Mouse (Mus musculus): Measurements from ENCODE around the gene Medag. TPM values are rescaled to one million over a fixed set of nuclear protein-coding genes. Genes with fewer than 3 reads are reported as not detected.

Gene Medag
- total RNA-seq, 2 experiments from 2014 or later = not detected

DNA sequence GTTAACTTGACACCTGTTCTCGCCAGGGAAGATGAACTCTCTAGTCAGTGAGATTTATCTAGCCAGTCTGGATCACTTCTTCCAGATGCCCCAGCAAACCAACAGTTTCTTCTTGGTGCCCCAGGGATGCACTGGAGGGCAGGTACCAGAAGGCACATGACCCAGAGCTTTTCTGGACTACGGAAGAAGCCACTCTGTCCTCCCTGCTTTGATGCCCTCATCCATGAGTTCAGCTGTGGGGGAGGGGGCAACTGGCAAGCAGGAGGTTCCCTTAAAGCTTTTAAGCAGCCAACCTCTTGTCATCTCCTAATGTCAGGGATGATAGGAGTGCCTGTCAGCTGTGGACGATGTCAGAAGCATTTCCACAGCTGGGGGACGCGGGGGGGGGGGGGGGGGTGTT is 53.8 kb downstream of the Medag start:
- ATAC-seq (ENCODE audit: poor library complexity, severe bottlenecking) = no peak

GRCm38 (mm10) chr5:149474142-149474541 is 62.6 kb downstream of the Medag start:
- no peak for ATAC-seq (ENCODE audit: poor library complexity, severe bottlenecking)

DNA sequence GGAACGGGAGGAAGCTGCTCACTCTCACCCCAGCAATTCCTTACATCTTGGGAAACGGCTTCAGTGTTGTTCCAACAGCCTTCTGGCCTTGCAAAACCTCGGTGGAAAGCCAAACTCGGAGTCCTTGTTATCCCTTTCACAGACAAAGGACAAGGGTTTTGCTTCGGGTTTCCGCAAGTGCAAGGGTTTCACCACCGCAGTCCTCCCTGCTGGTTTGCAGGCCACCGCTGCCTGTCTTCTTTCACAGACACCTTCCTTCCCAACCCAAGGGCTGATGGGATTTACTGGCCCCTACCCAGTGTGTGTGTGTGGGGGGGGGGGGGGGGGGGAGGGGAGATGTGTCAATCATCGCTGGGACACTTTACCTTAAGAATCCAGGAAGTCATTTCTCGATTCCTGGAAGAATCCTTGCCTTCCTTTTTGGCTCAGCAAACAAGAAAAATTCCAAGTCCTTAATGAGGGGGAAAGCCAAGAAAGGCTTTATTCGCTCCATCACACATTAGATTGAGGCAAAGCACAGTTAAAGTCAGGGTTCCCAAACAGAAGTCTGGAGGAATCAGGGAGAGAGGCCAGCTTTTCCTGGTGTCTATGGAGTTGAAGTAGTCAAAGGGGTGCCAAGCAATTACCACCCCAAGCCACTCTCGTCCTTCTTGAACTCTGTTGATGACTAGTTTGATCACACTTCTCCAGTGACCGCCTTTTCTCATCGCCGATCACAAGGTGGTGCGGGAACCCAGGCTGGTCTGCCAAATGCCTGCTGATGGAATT is 63.3 kb downstream of the Medag start:
- no peak for ATAC-seq (ENCODE audit: poor library complexity, severe bottlenecking)

Other genes with a start within 250 kb of the Medag start
- gene Uspl1, start 227.4 kb upstream of the Medag start, total RNA-seq (2015) = 22.5 and 23.7 TPM in 2 replicates
- 21.9 and 23.8 TPM in 2 replicates for gene Uspl1, start 227.4 kb upstream of the Medag start, total RNA-seq (2017)
- gene Hmgb1, start 227.3 kb upstream of the Medag start, total RNA-seq (2015) = 803 and 833 TPM in 2 replicates
- gene Hmgb1, start 227.3 kb upstream of the Medag start, total RNA-seq (2017) = 665 and 708 TPM in 2 replicates
- 1,517 and 1,767 TPM in 2 replicates for gene Alox5ap, start 147.0 kb upstream of the Medag start, total RNA-seq (2015)
- gene Alox5ap, start 147.0 kb upstream of the Medag start, total RNA-seq (2017) = 1,236 and 1,298 TPM in 2 replicates
- not detected in 2 replicates for gene Tex26, start 27.9 kb downstream of the Medag start, total RNA-seq (2015)
- gene Tex26, start 27.9 kb downstream of the Medag start, total RNA-seq (2017) = not detected in 2 replicates
- 0.40 and 1.2 TPM in 2 replicates for gene Wdr95, start 116.9 kb downstream of the Medag start, total RNA-seq (2015)
- 0.15 and 0.65 TPM in 2 replicates for gene Wdr95, start 116.9 kb downstream of the Medag start, total RNA-seq (2017)
- gene Hsph1, start 224.6 kb downstream of the Medag start, total RNA-seq (2015) = 22.9 and 29.5 TPM in 2 replicates
- 14.5 and 16.7 TPM in 2 replicates for gene Hsph1, start 224.6 kb downstream of the Medag start, total RNA-seq (2017)

Data from megakaryocyte, adult 5-6 weeks (primary cell).